Mouse (Mus musculus) heart, embryonic 14.5 days (tissue): ENCODE results near the gene Fem1a. TPM values are rescaled to one million over a fixed set of nuclear protein-coding genes. Genes with fewer than 3 reads are reported as not detected.

Experiments used
- ATAC-seq: fragments of 200-750 bp; cut with Nextera tagmentation; 2 replicates; pipeline ENCODE4 v1.8.0; 2017; ENCODE audit warnings: low read depth, moderate TSS enrichment; ENCODE audit not compliant: insufficient number of reproducible peaks, insufficient read depth, low FRiP score
- H3K27ac ChIP-seq, 2 experiments: fragments of 200-500 bp in 1 of 2; fragments of 300-500 bp in 1 of 2; sonication (generic) in 1 of 2; replicated peaks in 1 of 2; 2 replicates each; pipeline ENCODE4 v1.5.1; 2012 to 2014; ENCODE audit warnings: low read depth in 2 of 2, low read length in 2 of 2, control low read depth in 1 of 2, mild to moderate bottlenecking in 1 of 2, mixed read lengths in 1 of 2; ENCODE audit not compliant: control insufficient read depth in 1 of 2, insufficient read depth in 1 of 2
- H3K27me3 ChIP-seq: fragments of 300-500 bp; sonication (generic); 2 replicates; pipeline ENCODE4 v1.6.1; 2014; ENCODE audit warnings: mild to moderate bottlenecking, low read length, control low read depth; ENCODE audit not compliant: control insufficient read depth, insufficient read depth
- H3K36me3 ChIP-seq: fragments of 300-500 bp; sonication (generic); 2 replicates; pipeline ENCODE4 v1.6.1; 2014; ENCODE audit warnings: mild to moderate bottlenecking, control low read depth, low read length, mixed read lengths; ENCODE audit not compliant: control insufficient read depth, insufficient read depth
- H3K4me1 ChIP-seq, 2 experiments: fragments of 200-500 bp in 1 of 2; fragments of 300-500 bp in 1 of 2; sonication (generic) in 1 of 2; 2 replicates each; pipeline ENCODE4 v1.6.1; 2012 to 2014; ENCODE audit warnings: low read length in 2 of 2, control low read depth in 1 of 2, mixed read lengths in 1 of 2; ENCODE audit not compliant: control insufficient read depth in 2 of 2, insufficient read depth in 2 of 2
- H3K4me2 ChIP-seq: fragments of 300-500 bp; sonication (generic); 2 replicates; pipeline ENCODE4 v1.6.1; 2014; ENCODE audit warnings: mild to moderate bottlenecking, low read length
- H3K4me3 ChIP-seq, 2 experiments: fragments of 200-500 bp in 1 of 2; fragments of 300-500 bp in 1 of 2; sonication (generic) in 1 of 2; 2 replicates each; pipeline ENCODE4 v1.5.1; 2012 to 2014; ENCODE audit warnings: low read length in 2 of 2, mild to moderate bottlenecking in 2 of 2, control low read depth in 1 of 2, low read depth in 1 of 2, moderate library complexity in 1 of 2; ENCODE audit not compliant: control insufficient read depth in 1 of 2, insufficient read depth in 1 of 2
- H3K9ac ChIP-seq: fragments of 300-500 bp; sonication (generic); 2 replicates; pipeline ENCODE4 v1.6.1; 2014; ENCODE audit warnings: mild to moderate bottlenecking, low read length
- H3K9me3 ChIP-seq: fragments of 300-500 bp; sonication (generic); 2 replicates; pipeline ENCODE4 v1.6.1; 2016; ENCODE audit warnings: low read length, control low read depth; ENCODE audit not compliant: control insufficient read depth
- WGBS: fragments of 180-500 bp; shearing (Covaris S2); extraction: QIAGEN DNeasy Blood & Tissue Kit; methylation state at CpG from one replicate; pipeline ENCODE4 v1.1.7; 2014; 5-methylcytosine and 5-hydroxymethylcytosine counted together
- polyA plus RNA-seq: library from polyadenylated mRNA; unstranded; fragments of >200 nt; fragmentation: Nextera tagmentation; extraction: Ambion mirVana; gene quantifications from 2 replicates; pipeline ENCODE4 v1.2.1, GENCODE M21; 2014

Fem1a gene
- polyA plus RNA-seq, 1 experiment from 2014 or later, result 23.6 TPM

GRCm38 (mm10) chr17:56290388-56291170, 34.0 kb downstream of the Fem1a start:
- peak; percentile 90 for ATAC-seq
- 2% methylated on average over 17 of the region's 17 CpGs for WGBS
- peak overlapping the region; percentile 59 to 67 for H3K4me3 ChIP-seq

GRCm38 (mm10) chr17:56291171-56291511, 34.5 kb downstream of the Fem1a start:
- peaks cover 20 to 30% of the 10 kb centered on the region in 2 experiments for H3K4me1 ChIP-seq
- peak overlapping the region; percentile 73 to 97 for H3K27ac ChIP-seq
- H3K4me2 ChIP-seq, result peak overlapping the region; percentile 90
- H3K9ac ChIP-seq, result peak overlapping the region; percentile 89
- H3K4me3 ChIP-seq, result peak overlapping the region in 1 of 2 experiments; percentile 67; a peak in 1 of 4 replicates
- peak; percentile 79 for ATAC-seq
- 0% methylated on average over 16 of the region's 16 CpGs for WGBS
- H3K36me3 ChIP-seq, result peaks cover 10% of the 10 kb centered on the region
- no peaks in the 10 kb centered on the region for H3K9me3 ChIP-seq
- H3K27me3 ChIP-seq, result no peaks in the 10 kb centered on the region

More at GRCm38 (mm10) chr17:56290388-56291170, 34.0 kb downstream of the Fem1a start:
- peak overlapping the region; percentile 90 for H3K4me2 ChIP-seq
- H3K36me3 ChIP-seq, result peaks cover 16% of the 10 kb centered on the region
- H3K9me3 ChIP-seq, result no peaks in the 10 kb centered on the region
- peak overlapping the region; percentile 73 to 97 for H3K27ac ChIP-seq
- peaks cover 20 to 30% of the 10 kb centered on the region in 2 experiments for H3K4me1 ChIP-seq
- peak overlapping the region; percentile 89 for H3K9ac ChIP-seq
- H3K27me3 ChIP-seq, result no peaks in the 10 kb centered on the region

DNA sequence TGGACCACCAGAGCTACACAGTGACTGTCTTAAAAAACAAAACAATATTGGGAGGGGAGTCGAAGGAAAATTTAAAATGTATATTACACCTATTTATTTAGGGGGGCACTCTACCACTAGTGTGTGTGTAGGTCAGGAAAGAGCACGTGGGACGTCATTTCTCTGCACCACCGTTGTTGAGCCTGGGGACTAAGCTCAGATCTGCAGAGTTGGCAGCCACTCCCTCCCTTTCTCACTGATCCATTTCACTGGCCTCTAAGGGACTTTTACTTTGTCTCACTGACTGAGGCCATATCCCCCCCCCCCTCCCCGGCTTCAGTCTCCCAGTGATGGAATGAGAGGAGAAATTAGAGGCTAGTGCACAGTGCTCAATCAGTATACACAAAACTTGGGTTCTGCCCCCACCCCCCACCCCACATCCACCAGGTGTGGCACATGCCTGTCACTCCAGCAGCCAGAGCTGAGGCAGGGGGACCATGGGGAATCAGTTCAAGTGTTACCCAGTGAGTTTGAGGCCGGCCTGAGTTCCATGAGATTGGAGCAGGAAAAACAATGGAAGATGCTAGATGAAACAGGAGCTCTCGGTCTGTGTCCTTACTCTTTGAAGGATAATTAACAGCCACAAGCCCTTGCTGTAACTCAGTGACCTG, 35.3 kb downstream of the Fem1a start:
- H3K27me3 ChIP-seq, result no peaks in the 10 kb centered on the region
- no peak for ATAC-seq
- peaks cover 20 to 30% of the 10 kb centered on the region in 2 experiments for H3K4me1 ChIP-seq
- H3K4me3 ChIP-seq, result no peak overlapping the region
- peak overlapping the region; percentile 73 to 97; a peak in 3 of 4 replicates for H3K27ac ChIP-seq
- H3K4me2 ChIP-seq, result peak overlapping the region; percentile 90
- WGBS, result 73% methylated on average over 7 of the region's 7 CpGs
- H3K36me3 ChIP-seq, result peaks cover 2% of the 10 kb centered on the region
- peak overlapping the region; percentile 66 for H3K9ac ChIP-seq
- no peaks in the 10 kb centered on the region for H3K9me3 ChIP-seq

GRCm38 (mm10) chr17:56292531-56293222, 36.1 kb downstream of the Fem1a start, which contains the start of gene Plin3:
Gene Plin3, minus strand, starts transcription at chr17:56292873.
- no peaks in the 10 kb centered on the region for H3K9me3 ChIP-seq
- peaks cover 16 to 28% of the 10 kb centered on the region in 2 experiments for H3K4me1 ChIP-seq
- no peak within 1 kb of the TSS for H3K4me3 ChIP-seq
- peak within 1 kb of the TSS in 1 of 2 experiments; percentile 97; a peak in 3 of 4 replicates for H3K27ac ChIP-seq
- H3K36me3 ChIP-seq, result no peaks in the 10 kb centered on the region
- no peaks in the 10 kb centered on the region for H3K27me3 ChIP-seq
- WGBS, result 90% methylated on average over 4 of the region's 4 CpGs
- H3K4me2 ChIP-seq, result peak within 1 kb of the TSS; percentile 90; the same call in 1 of the 2 replicates
- no peak for ATAC-seq
- H3K9ac ChIP-seq, result peak within 1 kb of the TSS; percentile 66; the same call in 1 of the 2 replicates

GRCm38 (mm10) chr17:56293291-56293690, 36.7 kb downstream of the Fem1a start:
- H3K27ac ChIP-seq, result no peak overlapping the region
- no peak overlapping the region for H3K9ac ChIP-seq
- H3K4me1 ChIP-seq, result peaks cover 11 to 22% of the 10 kb centered on the region in 2 experiments
- H3K9me3 ChIP-seq, result no peaks in the 10 kb centered on the region
- 58% methylated on average over 1 of the region's 1 CpGs for WGBS
- H3K4me3 ChIP-seq, result no peak overlapping the region
- H3K36me3 ChIP-seq, result no peaks in the 10 kb centered on the region
- ATAC-seq, result no peak
- no peak overlapping the region for H3K4me2 ChIP-seq
- no peaks in the 10 kb centered on the region for H3K27me3 ChIP-seq

DNA sequence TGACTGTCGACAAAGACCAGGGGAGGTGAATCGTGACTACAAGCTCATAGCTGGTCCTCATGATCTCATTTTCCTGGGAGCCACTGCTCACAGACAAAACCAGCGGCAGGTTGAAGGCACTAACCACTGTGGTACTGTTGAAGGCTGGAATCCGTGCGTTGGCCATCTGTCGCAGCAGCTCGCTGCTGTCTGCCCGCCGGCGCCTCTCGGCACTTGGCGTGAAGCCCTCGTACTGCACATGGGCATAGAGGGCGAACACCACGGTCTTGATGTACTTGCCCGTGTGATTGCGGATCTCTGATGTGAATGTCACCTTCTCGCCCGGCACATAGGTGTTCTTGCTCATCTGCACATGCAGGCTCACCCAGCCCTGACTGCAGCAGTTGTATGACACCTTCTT, 37.6 kb downstream of the Fem1a start:
- peaks cover 11 to 13% of the 10 kb centered on the region in 2 experiments for H3K4me1 ChIP-seq
- no peaks in the 10 kb centered on the region for H3K27me3 ChIP-seq
- H3K4me3 ChIP-seq, result no peak overlapping the region
- no peak overlapping the region for H3K4me2 ChIP-seq
- 86% methylated on average over 19 of the region's 19 CpGs for WGBS
- ATAC-seq, result no peak
- H3K36me3 ChIP-seq, result no peaks in the 10 kb centered on the region
- no peak overlapping the region for H3K27ac ChIP-seq
- no peak overlapping the region for H3K9ac ChIP-seq
- H3K9me3 ChIP-seq, result no peaks in the 10 kb centered on the region

GRCm38 (mm10) chr17:56296201-56296600, 39.6 kb downstream of the Fem1a start:
- H3K36me3 ChIP-seq, result no peaks in the 10 kb centered on the region
- no peaks in the 10 kb centered on the region for H3K27me3 ChIP-seq
- 63% methylated on average over 1 of the region's 1 CpGs for WGBS
- H3K4me3 ChIP-seq, result no peak overlapping the region
- H3K9me3 ChIP-seq, result no peaks in the 10 kb centered on the region
- H3K27ac ChIP-seq, result no peak overlapping the region
- H3K4me2 ChIP-seq, result no peak overlapping the region
- H3K4me1 ChIP-seq, result peaks cover 3 to 4% of the 10 kb centered on the region in 2 experiments; a peak in 3 of 4 replicates
- no peak for ATAC-seq
- H3K9ac ChIP-seq, result no peak overlapping the region
